Mouse (Mus musculus) layer of hippocampus, adult 18-20 months (tissue): ENCODE measurements around the gene Mylk4. TPM values are rescaled to one million over a fixed set of nuclear protein-coding genes. Genes with fewer than 3 reads are reported as not detected.

Source experiments
- DNase-seq, 2 experiments: peaks; one replicate each; pipeline ENCODE4 v3.0.0; 2022; ENCODE audit warnings: low spot score in 2 of 2
- long read RNA-seq: library from polyadenylated mRNA; stranded (forward); transcript quantifications from one replicate; pipeline ENCODE4 v2.0.0, GENCODE M21; 2021
- total RNA-seq, 2 experiments: library from RNA; stranded (reverse); gene quantifications; 2 replicates each; pipeline ENCODE4 v1.2.3; 2021

The Mylk4 gene
- under 1 TPM in 1 of 2 experiments, not detected in 1; 0.17 TPM for total RNA-seq
- long read RNA-seq = 0 reads

- no peak for DNase-seq
Measured at GRCm38 (mm10) chr13:32783816-32784215, at the start of gene Mylk4. Gene Mylk4, minus strand, starts transcription at chr13:32783954.

- DNase-seq = peak in 1 of 2 experiments; percentile 28
Measured at GRCm38 (mm10) chr13:32833237-32833636, 49.5 kb upstream of the Mylk4 start.

GRCm38 (mm10) chr13:32832776-32833175 is 49.0 kb upstream of the Mylk4 start:
- no peak for DNase-seq

DNA sequence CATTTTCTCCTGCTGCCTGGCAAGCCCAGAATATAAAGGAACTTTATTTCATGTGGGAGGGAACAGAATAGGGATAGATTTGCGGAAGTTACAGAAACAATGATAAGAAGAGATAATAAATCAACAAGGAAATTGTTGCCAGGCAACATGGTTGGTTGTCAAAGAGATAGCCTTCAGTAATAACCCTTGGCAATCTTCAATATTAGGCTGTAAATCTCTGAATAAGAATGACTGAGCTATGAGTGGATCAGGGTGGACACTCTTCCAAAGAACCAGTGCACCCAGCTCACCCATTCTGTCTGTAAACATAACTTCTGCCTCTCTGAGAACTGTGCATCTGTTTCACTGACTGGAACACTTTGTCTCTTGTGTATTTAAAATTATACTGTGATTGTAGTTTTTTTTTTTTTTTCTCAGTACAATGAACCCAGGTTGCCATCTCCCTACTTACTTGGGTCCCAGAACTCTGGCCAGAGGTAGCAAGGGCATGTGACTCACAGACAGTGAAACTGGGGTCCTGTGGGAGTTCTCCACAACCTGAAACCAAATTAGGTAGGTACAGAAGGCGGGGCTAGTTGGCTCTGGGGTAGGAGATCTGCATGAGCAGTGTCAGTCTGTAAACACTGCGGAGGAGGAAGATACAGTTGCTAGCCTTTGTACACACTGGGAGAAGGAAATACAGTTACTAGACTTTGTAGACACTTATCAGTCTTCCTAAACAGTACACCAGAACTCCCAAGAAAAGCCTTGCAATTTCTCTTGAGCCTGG is 47.9 kb upstream of the Mylk4 start:
- peak in 1 of 2 experiments; percentile 25 for DNase-seq

DNA sequence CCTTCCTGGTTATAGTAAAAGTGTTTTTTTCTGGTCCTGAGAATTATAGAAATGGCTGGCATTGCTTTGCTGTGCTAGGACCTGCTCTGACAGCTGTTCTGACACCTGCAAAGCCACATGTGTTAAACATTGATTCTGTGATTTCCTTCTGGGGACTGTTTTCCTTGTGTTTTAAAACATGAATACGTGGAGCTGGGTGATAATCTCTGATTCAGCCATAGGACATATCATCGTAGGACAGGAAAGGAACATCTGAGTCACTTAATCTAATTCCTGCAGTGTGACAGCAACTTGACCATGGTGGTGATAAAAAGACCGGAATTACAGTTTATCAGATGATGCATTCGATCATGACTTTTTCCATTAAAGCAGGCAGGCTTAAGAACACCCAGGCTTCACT is 45.1 kb upstream of the Mylk4 start:
- no peak for DNase-seq

DNA sequence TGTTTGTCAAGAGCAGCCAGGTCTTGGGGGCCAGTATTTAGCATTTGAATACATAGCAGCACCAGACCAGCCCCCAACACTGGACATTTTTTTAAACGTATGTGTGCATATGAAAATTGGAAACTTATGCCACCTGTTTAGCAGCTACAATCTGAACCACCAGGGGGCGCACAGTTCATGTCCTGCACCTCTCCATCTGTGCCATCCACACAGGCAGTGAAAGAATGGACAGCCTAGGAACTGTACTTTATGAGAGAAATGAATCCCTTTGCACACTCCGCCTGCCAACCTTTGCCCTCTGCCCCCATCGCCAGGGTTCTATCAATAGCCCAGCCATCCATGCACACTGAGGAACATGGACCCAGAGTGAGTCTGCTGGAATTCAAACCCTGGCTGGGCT is 44.2 kb upstream of the Mylk4 start:
- DNase-seq = peak in 1 of 2 experiments; percentile 68

DNA sequence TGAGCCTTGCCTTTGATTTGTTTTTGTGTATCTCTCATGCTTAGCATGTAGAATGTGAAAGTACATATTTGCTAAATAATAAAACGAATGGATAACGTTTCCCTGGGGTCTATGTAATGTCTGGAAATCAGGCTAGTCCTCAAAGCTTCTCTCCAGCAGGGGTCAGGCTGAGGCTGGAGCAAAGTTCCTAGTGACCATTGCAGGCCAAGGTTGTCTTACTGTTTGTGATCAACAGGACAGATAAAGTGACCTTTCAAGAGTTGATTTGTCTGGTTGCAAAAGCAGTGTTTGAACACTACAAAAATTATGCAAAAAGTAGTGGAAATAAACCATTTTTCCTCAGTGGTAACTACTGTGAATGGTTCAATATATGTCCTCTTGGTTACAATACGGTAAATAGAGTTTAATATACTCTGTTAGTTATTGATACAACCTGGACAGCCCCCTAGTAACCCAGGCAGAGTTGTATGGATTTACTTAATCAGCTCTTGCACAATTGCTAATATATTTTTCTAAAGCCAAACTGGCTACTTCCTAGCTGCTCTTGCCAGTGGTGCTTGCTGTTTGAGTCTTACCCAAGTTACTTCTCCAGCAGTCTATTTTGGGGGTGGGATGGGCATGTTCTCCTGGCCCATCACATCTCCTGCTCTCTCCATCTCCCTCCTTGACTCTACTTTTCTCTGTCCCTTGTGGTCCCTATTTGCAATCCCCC is 43.5 kb upstream of the Mylk4 start:
- DNase-seq = no peak

- no peak for DNase-seq
Measured at GRCm38 (mm10) chr13:32825546-32825945, 41.8 kb upstream of the Mylk4 start.

DNA sequence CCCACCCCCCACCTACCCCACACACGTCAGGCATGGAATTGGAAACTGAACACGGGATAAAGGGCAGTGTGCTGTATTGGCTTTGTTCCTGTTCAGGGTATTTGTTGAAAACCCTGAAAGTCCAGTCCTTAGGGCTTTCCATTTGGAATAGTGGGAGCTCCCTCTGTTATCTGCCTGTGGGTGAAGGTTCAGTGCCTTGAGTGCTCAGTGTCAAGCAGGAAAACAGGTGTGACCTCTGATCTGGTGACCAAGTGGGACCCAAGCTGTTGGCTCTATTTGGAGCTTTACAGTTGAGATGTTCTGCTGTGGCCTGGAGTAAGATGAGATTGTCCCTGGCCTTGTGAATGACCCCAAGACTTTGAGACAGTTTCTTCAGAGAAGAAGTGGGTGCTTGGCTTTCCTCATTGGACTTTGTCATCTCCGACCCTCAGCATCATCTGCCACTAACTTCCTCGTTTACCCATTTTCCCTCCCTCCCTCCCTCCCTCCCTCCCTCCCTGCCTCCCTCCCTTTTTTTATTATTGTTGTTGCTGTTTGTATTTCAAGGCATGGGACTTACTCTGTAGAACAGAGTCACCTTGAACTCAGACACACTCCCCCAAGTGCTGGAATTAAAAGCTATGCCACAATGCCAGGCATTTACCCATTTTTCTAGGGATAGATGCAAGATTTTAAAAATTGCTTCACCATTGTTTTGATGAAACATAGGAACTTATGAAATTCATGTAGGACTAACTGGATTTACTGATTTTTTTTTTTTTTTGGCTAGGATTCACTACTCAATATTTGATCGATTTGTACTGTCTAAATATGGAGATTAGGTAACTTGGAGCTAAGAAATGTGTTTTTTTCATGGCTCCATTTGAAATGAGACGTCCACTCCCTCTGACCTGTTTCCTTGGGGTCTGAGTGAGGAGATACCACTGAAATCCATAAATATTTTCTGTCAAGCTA is 40.9 kb upstream of the Mylk4 start:
- no peak for DNase-seq

- DNase-seq = no peak
Measured at GRCm38 (mm10) chr13:32823126-32823525, 39.4 kb upstream of the Mylk4 start.

DNA sequence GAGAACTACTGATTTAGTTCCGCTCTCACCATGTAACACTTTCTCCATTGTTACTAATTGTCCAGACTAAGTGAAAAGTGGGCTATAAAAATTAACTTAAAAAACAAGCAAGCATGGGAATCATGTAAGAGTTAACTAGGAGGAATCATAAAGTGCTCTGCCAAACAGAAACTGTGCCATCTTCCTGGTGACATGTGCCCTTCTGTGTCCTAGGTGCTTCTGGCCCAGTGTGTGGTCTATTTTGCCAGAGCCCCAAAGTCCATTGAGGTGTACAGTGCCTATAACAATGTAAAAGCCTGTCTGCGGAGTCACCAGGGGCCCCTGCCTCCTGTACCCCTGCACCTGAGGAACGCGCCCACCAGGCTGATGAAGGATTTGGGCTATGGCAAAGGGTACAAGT is 37.9 kb upstream of the Mylk4 start:
- no peak for DNase-seq

DNA sequence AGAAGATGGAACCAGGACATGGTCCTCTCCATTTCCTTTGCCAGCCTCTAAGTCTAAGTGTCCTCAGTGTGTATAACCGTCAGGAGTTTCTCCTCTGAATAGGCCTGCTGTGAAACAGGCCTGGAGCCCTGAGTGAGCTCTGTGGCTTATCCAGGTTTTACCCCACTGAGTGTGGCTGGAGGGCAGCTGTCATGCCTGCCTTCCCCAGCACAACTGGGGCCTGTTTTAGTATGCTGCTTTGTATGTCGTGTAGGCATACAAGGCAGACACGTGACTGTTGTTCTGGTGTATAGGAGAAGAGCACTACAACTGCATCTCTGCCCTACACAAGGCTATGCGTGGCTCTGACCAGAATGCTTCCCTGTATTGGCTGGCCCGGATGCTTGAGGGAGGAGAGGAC is 36.2 kb upstream of the Mylk4 start:
- DNase-seq = no peak

DNA sequence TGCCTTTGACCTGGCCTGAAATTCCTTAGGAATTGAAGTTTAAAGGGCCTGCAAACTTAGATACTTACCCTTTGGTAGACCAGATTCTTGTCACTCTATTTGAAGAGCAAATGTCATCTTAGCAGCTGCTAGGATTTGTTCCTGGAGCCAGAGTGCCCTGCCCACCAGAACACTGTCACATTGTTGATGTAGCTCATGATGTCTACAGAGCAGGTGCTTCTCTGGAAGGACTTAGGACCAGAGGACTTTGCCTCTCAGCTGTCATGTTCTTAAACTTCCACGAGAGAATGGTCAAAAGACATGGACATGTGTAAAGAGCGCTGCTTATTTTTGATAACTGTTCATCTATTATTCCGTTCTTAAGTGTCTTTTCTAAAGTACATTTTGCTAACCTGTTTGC is 35.5 kb upstream of the Mylk4 start:
- no peak for DNase-seq

GRCm38 (mm10) chr13:32807624-32808023 is 23.9 kb upstream of the Mylk4 start:
- no peak for DNase-seq

- DNase-seq = no peak
Measured at GRCm38 (mm10) chr13:32806820-32807219, 23.1 kb upstream of the Mylk4 start.

GRCm38 (mm10) chr13:32803701-32804345 is 20.1 kb upstream of the Mylk4 start:
- DNase-seq = no peak

DNA sequence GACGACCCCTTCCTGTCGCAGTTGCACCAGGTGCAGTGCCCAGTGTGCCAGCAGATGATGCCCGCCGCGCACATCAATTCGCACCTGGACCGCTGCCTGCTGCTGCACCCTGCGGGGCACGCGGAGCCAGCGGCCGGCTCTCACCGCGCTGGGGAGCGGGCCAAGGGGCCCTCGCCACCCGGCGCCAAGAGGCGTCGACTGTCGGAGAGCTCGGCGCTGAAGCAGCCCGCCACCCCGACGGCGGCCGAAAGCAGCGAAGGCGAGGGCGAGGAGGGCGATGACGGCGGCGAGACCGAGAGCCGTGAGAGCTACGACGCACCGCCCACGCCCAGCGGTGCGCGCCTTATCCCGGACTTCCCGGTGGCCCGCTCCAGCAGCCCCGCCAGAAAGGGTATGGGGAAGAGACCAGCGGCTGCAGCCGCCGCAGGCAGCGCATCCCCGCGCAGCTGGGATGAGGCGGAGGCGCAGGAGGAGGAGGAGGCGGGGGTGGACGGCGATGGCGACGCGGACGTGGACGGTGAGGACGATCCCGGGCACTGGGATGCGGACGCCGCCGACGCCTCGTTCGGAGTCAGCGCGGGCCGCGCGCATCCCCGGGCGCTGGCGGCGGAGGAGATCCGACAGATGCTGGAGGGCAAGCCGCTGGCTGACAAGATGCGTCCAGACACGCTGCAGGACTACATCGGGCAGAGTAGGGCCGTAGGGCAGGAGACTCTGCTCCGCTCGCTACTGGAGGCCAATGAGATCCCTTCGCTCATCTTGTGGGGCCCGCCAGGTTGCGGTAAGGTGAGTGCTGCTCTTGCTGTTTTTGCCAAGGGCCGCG is 18.7 kb upstream of the Mylk4 start, which contains the start of gene D930007J09Rik:
D930007J09Rik (minus strand) TSS at position 591 of the 823 bp plus-strand sequence.
- peak; percentile 38 to 53 for DNase-seq

- DNase-seq = peak; percentile 99
Measured at GRCm38 (mm10) chr13:32801693-32802221, 18.0 kb upstream of the Mylk4 start, which contains the start of gene Wrnip1. Gene Wrnip1, plus strand, starts transcription at chr13:32802038.

GRCm38 (mm10) chr13:32800859-32801258 is 17.1 kb upstream of the Mylk4 start:
- no peak for DNase-seq

DNA sequence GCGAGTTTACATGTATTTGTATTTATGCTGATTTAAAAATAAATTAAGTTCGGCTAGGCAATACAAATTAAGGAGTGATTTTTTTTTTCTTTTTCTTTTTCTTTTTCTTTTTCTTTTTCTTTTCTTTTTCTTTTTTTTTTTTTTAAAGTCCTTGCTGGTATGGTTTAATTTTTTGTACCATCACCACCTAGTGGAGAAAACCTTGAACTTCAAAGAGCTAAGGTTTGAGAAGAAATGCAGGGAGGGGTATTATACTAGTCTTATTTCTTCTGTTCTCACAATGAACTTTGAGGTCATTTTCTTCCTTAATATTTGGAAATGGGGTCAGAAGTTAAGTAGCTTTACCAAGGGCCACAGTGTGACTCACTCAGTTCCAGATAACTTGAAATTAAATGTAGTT is 15.4 kb upstream of the Mylk4 start:
- DNase-seq = no peak
